In the genomic region with DNA sequence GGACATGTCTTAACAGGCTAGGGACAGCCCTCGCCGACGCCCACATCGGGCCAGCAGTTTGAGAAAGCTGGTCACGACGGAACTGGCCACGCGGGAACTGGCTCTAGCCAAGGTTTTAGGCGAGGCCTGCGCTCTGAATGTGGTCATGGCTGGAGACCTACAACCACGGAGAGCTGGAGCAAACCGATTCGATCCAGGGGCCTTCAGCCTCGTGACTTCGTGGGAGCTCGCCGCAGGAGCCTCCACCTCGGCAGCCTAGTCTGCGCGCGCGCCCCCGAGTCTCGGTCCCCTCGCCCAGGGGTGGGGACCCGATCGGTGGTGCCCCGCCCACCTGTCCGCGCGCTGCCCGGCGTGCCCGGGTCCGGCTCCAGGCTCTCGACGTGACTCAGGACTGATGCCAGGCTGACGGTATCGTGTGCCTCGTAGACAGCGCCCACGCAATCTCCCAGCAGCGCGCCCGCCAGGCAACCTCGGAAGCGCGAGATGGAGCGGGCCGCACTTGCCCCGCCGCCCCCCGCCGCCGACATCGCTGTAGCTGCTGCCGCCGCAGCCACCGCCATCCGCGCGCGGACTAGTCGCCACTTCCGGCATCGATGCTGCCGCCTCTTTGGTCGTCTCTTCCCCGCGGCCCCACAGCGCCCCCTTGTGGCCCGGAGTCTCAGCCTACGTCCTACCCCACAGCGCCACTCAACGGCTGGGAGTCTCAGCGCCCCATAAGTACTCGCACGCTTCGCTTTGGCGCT, we compare ENCODE assay signal across 8 mouse cellular contexts. TPM values are rescaled to one million over a fixed set of nuclear protein-coding genes. Genes with fewer than 3 reads are reported as not detected.
DNase-seq lines count a peak whose midpoint lies in the region; ATAC-seq and TF ChIP-seq lines count a peak whose summit lies in the region.

Gene Adprhl2 (minus strand): TSS at position 593 of the 743 bp plus-strand sequence.

- H3K27ac ChIP-seq in cortical plate, adult 2 months (ENCODE audit: insufficient read depth, low read length), result no peak within 1 kb of the TSS

- H3K4me3 ChIP-seq in cortical plate, adult 2 months (ENCODE audit: insufficient read depth, low read length), result peak within 1 kb of the TSS; percentile 48

- DNase-seq in gastrocnemius, postnatal 10 days, result peak; percentile 100
- DNase-seq in induced T-regulatory cell, adult 2 months (ENCODE audit: low read depth), result peak; percentile 99
- DNase-seq in left cerebral cortex, adult 9 months (ENCODE audit: low spot score in 2 of 2), result peak; percentile 89 to 98
- peak; percentile 100 for DNase-seq in right cerebral cortex, postnatal 14 days
- peak; percentile 98 for DNase-seq in urinary bladder, postnatal 36 days (ENCODE audit: low spot score in 2 of 2)

- H3K4me1 ChIP-seq in cortical plate, adult 2 months (ENCODE audit: control insufficient read depth, insufficient read depth, low read length), result no peaks in the 10 kb centered on the region; the same call in 1 of the 2 replicates

- ATAC-seq in activated CD4-positive, CD25-positive, alpha-beta regulatory T cell, adult 4 months, result peak; percentile 97
- ATAC-seq in megakaryocyte progenitor cell, adult 5-6 weeks (replicated peaks; ENCODE audit: poor library complexity), result peak; percentile 96

- peak; percentile 63 for TF ChIP-seq POLR2A in cortical plate, adult 2 months (IDR thresholded peaks at IDR 0.05; ENCODE audit: extremely low read depth, insufficient read depth, low read length)

- peak; percentile 99 for TF ChIP-seq CTCF in cortical plate, adult 2 months (IDR thresholded peaks at IDR 0.05; ENCODE audit: extremely low read depth, insufficient read depth, low read length)

RNA-seq across cellular contexts. Expression of gene Adprhl2, which starts in this region (rescaled TPM):
- 10 to 100 TPM; 12.4 to 26.1 TPM for polyA plus RNA-seq in activated CD4-positive, CD25-positive, alpha-beta regulatory T cell, adult 4 months (2017; shearing (Covaris generic))
- polyA plus RNA-seq in cortical plate, adult 2 months (2012; rRNA removed), result 37.7 and 40.3 TPM in 2 replicates
- 10 to 100 TPM; 12.9 to 15.7 TPM for total RNA-seq in gastrocnemius, postnatal 10 days (2021)
- total RNA-seq in megakaryocyte progenitor cell, adult 5-6 weeks (2015), result 6.6 and 9.3 TPM in 2 replicates
- total RNA-seq in megakaryocyte progenitor cell, adult 5-6 weeks (2017), result 27.9 and 34.4 TPM in 2 replicates
